Mouse (Mus musculus): ENCODE data around the gene Stoml1.

- TF ChIP-seq CTCF (IDR thresholded peaks at IDR 0.05; ENCODE audit: extremely low read depth, insufficient read depth, insufficient read length, insufficient replicate concordance) = no peak
- TF ChIP-seq POLR2A (IDR thresholded peaks at IDR 0.05; ENCODE audit: low read depth, low read length) = no peak
Observed at GRCm38 (mm10) chr9:58266571-58267011, 13.6 kb downstream of the Stoml1 start.

Data from spleen, adult 2 months (tissue).